Mouse (Mus musculus) E14TG2a.4 (cell line): ENCODE data around the gene Rprd1b.

Experiments
- H3K27me3 ChIP-seq: 2 replicates; pipeline ENCODE4 v1.6.1; 2014; ENCODE audit warnings: low read length, control low read depth; ENCODE audit not compliant: insufficient read depth
- H3K36me3 ChIP-seq: 2 replicates; pipeline ENCODE4 v1.6.1; 2014; ENCODE audit warnings: low read length, control low read depth; ENCODE audit not compliant: insufficient read depth
- H3K4me1 ChIP-seq: replicated peaks from 2 replicates; pipeline ENCODE4 v1.6.1; 2014; ENCODE audit warnings: low read depth, low read length, control low read depth
- H3K4me3 ChIP-seq: replicated peaks from 2 replicates; pipeline ENCODE4 v1.5.1; 2014; ENCODE audit warnings: mild to moderate bottlenecking, low read length
- H3K9me3 ChIP-seq: 2 replicates; pipeline ENCODE4 v1.6.1; 2014; ENCODE audit warnings: low read length, control low read depth
- CTCF ChIP-seq: conservative IDR thresholded peaks from 2 replicates; pipeline ENCODE4 v1.5.1; 2014; ENCODE audit warnings: low read length
- NANOG ChIP-seq: IDR thresholded peaks from 2 replicates; pipeline ENCODE4 v1.6.1; 2014; ENCODE audit warnings: borderline replicate concordance, low read length, mixed read lengths
- POU5F1 ChIP-seq: IDR thresholded peaks from 2 replicates; pipeline ENCODE4 v1.6.1; 2014; ENCODE audit warnings: low read length, borderline replicate concordance

Gene Rprd1b

DNA sequence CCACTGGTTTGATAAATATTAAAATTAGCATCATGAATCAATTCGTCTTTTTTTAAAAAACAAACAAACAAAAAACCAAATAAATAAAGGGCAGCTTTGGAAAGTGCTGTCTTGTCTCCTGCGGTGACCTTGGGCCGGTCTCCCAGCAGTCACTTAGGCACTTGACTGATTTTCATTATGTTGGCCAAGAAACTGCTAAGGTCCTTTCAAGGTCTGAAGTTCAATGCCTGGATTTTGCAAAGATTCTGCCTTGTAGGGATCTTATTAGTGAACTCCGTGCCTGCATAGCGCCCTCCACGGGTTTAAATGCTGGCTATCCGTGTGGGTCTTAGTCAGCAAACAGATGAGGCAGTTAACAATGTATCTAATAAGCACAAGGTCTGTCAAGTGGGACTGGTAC lies 50.7 kb downstream of the Rprd1b start:
- Histone ChIP-seq H3K27me3 (no peaks in the 10 kb centered on the region), H3K4me1 (peaks cover 11% of the 10 kb centered on the region; the same call in 1 of the 2 replicates), H3K4me3 (no peak overlapping the region), H3K36me3 (peaks cover 42% of the 10 kb centered on the region), H3K9me3 (no peaks in the 10 kb centered on the region)
- TF ChIP-seq NANOG (no peak), CTCF (no peak), POU5F1 (no peak)

- no peaks in the 10 kb centered on the region for H3K27me3 ChIP-seq
- TF ChIP-seq POU5F1 = no peak
- TF ChIP-seq NANOG = no peak
- no peak for TF ChIP-seq CTCF
- H3K9me3 ChIP-seq = no peaks in the 10 kb centered on the region
- peaks cover 32% of the 10 kb centered on the region for H3K36me3 ChIP-seq
- peaks cover 9% of the 10 kb centered on the region; the same call in 1 of the 2 replicates for H3K4me1 ChIP-seq
- no peak overlapping the region for H3K4me3 ChIP-seq
These were observed 51.6 kb downstream of the Rprd1b start for GRCm38 (mm10) chr2:158079843-158080395.

- no peaks in the 10 kb centered on the region for H3K9me3 ChIP-seq
- peaks cover 9% of the 10 kb centered on the region; the same call in 1 of the 2 replicates for H3K4me1 ChIP-seq
- H3K36me3 ChIP-seq = peaks cover 24% of the 10 kb centered on the region
- no peaks in the 10 kb centered on the region for H3K27me3 ChIP-seq
- H3K4me3 ChIP-seq = no peak overlapping the region
- TF ChIP-seq CTCF (no peak), NANOG (no peak), POU5F1 (no peak)
These were observed 52.4 kb downstream of the Rprd1b start for GRCm38 (mm10) chr2:158080622-158081241.

- TF ChIP-seq CTCF (no peak), POU5F1 (no peak), NANOG (no peak)
- H3K9me3 ChIP-seq = no peaks in the 10 kb centered on the region
- H3K4me3 ChIP-seq = no peak overlapping the region
- H3K36me3 ChIP-seq = no peaks in the 10 kb centered on the region
- no peaks in the 10 kb centered on the region for H3K4me1 ChIP-seq
- H3K27me3 ChIP-seq = no peaks in the 10 kb centered on the region
These were observed 56.2 kb downstream of the Rprd1b start for GRCm38 (mm10) chr2:158084486-158084885.

GRCm38 (mm10) chr2:158090096-158090495 lies 61.8 kb downstream of the Rprd1b start:
- Histone ChIP-seq H3K36me3 (no peaks in the 10 kb centered on the region), H3K4me1 (peaks cover 15% of the 10 kb centered on the region), H3K9me3 (no peaks in the 10 kb centered on the region), H3K4me3 (no peak overlapping the region), H3K27me3 (no peaks in the 10 kb centered on the region)
- TF ChIP-seq POU5F1 (no peak), NANOG (no peak), CTCF (no peak)

- H3K4me1 ChIP-seq = peaks cover 15% of the 10 kb centered on the region
- H3K9me3 ChIP-seq = no peaks in the 10 kb centered on the region
- TF ChIP-seq POU5F1 (no peak), NANOG (no peak), CTCF (no peak)
- H3K36me3 ChIP-seq = no peaks in the 10 kb centered on the region
- no peak overlapping the region for H3K4me3 ChIP-seq
- no peaks in the 10 kb centered on the region for H3K27me3 ChIP-seq
These were observed 65.0 kb downstream of the Rprd1b start for GRCm38 (mm10) chr2:158093345-158093744.

DNA sequence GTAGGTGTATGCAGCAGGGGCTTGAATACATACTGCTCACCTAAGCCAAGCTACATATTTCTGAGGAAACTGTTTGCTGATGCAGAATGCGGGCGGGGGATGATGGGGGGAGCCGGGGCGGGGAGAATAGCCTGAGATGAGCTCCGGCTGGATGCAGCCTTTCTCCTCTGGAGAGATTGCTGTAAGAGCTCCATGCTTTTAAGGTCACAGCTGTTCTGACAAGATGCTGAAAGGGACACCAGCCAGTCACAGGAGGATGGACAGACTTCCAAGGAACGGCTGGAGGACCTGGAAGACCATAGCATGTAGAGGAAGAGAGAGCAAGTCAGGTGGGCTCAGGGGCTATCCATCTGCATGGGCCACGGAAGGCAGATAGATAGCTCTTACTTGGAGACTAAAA lies 66.0 kb downstream of the Rprd1b start:
- H3K4me1 ChIP-seq = peaks cover 15% of the 10 kb centered on the region
- no peaks in the 10 kb centered on the region for H3K9me3 ChIP-seq
- no peak overlapping the region for H3K4me3 ChIP-seq
- TF ChIP-seq POU5F1 = no peak
- no peaks in the 10 kb centered on the region for H3K36me3 ChIP-seq
- H3K27me3 ChIP-seq = no peaks in the 10 kb centered on the region

GRCm38 (mm10) chr2:158094846-158095245 lies 66.5 kb downstream of the Rprd1b start:
- Histone ChIP-seq H3K4me1 (peaks cover 15% of the 10 kb centered on the region), H3K36me3 (no peaks in the 10 kb centered on the region), H3K9me3 (no peaks in the 10 kb centered on the region), H3K4me3 (no peak overlapping the region), H3K27me3 (no peaks in the 10 kb centered on the region)
- TF ChIP-seq POU5F1 (no peak), NANOG (no peak), CTCF (no peak)

GRCm38 (mm10) chr2:158097071-158097470 lies 68.8 kb downstream of the Rprd1b start:
- no peaks in the 10 kb centered on the region for H3K36me3 ChIP-seq
- H3K9me3 ChIP-seq = no peaks in the 10 kb centered on the region
- peaks cover 15% of the 10 kb centered on the region for H3K4me1 ChIP-seq
- no peaks in the 10 kb centered on the region for H3K27me3 ChIP-seq
- no peak overlapping the region for H3K4me3 ChIP-seq
- TF ChIP-seq CTCF = no peak
- TF ChIP-seq NANOG = no peak
- no peak for TF ChIP-seq POU5F1
